Mouse (Mus musculus) cerebellum, adult 9-10 months (tissue): Measurements from ENCODE around the gene Lage3.
"Not testable (repeated sequence)": the region's sequence is repeated elsewhere in the genome, so short reads cannot be mapped to it uniquely, and the experiment has no call there.

Experiments
- DNase-seq: peaks from one replicate; pipeline ENCODE4 v3.0.0; 2022

Gene Lage3

DNA sequence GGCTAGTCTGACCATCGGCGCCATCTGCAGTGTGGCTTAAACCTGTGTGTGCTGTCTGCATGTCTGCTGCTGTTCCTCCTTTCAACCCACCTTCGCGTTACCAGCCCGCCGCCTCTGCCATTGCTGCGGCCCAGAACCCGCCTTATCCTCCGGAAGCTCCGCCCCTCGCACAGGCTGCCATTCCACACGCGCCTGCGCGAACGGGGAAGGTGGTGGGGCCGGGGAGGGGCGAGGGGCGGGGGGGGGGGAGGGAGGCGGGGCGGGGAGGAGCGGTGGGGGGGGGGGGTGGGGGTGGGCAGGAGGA, at the start of gene Lage3:
Gene Lage3 (minus strand): TSS at position 152 of the 304 bp plus-strand sequence.
- peak; percentile 81 for DNase-seq

DNA sequence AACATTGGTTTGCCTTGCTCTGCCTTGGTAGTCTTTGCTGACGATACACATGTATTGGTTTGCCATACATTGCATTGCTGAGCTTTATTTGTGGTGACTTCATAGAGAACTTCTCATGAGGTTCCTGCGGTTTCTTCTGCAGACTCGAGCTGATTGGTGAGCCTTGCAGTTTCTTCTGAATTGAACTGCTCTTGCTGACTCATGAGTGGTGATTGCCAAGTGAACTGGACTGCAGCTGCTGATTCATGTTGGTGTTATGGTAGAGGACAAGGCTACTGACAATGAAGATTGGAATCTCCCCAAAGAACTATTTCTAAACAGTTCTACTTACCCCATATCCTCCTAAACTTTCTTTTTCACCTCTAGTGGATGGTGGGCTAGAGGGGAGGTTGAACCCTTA, 46.7 kb upstream of the Lage3 start:
- no peak for DNase-seq

GRCm38 (mm10) chrX:74392535-74393443, 39.4 kb upstream of the Lage3 start, which contains the start of the genes Fam3a and Ikbkg:
Gene Fam3a, minus strand, starts transcription at chrX:74393272.
Gene Ikbkg, plus strand, starts transcription at chrX:74393290.
- peak; percentile 82 for DNase-seq

DNA sequence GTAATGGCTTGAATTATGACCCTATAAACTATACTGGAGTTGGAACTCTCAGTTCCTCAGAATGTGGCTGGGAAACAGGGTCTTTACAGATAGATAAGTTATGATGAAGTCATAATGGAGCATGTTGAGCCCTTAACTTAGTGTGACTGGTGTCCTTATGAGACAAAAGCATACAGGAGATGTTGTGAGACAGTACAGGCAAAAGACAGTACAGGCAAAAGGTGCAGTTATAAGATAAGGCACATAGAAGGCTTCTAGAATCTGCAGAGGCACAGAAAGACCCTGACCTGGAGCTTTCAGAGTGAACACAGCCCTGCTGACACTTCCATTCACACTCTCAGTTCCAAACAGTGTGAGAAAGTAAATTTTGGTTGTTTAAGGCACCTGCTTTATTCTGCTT, 34.7 kb upstream of the Lage3 start:
- no peak for DNase-seq

- no peak for DNase-seq
Observed at GRCm38 (mm10) chrX:74384451-74384850, 31.0 kb upstream of the Lage3 start.

DNA sequence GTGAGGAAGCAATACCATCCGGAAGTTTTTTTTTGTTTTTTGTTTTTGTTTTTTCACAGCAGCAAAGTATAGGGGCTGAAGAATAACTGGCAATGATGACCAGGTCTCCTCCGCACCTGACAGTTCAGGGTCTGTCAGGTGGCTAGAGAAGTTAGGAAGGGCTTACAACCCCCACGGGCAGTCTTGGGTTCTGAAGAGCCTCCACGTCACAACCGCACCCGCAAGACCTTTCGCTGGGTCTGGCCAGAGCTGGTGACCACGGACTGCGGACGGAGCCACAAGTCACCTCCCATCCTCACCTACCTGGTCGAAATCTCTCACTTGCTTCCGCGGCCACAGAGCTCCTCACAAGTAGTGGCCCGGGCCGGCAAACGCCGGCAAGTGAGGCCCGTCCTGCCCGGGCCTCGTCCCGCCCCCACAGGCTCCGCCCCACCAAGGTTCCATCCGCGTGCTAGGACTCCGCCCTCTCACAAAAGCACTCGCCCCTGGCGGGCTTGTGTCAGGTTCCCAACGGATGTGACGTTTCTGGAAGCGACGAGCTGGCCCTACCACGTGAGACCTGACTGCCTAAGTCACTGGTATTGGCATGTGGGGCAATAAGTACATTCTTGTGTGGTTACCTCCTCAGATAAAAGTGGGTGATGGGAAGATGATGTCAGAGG, 19.6 kb upstream of the Lage3 start, which contains the start of the genes Ubl4a and Slc10a3:
Gene Ubl4a (minus strand): TSS at position 331 of the 662 bp plus-strand sequence.
Gene Slc10a3 (minus strand): TSS at position 462 of the 662 bp plus-strand sequence.
- peak; percentile 82 for DNase-seq

- peak; percentile 66 for DNase-seq
Observed at GRCm38 (mm10) chrX:74368209-74368909, 14.9 kb upstream of the Lage3 start.

- DNase-seq: no peak
Observed at GRCm38 (mm10) chrX:74367512-74367911, 14.1 kb upstream of the Lage3 start.

DNA sequence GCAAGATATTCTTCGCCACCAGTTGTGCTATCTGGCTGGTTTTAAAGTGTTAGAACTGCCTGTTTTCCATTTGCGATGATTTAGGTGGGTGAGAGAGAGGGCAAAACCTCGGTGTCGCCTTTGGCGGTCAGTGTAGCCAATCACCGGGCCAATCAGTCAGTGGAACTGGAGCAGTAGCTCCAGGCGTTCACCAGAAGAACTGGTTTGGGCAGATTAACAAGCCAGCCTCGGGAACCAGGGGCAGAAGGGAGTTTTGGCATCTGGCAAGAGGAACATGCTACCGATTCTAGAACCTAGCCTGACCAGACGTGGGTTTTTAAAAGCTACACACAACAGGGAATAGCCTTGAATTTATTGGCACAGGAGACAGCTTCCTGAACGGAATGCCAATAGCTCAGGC, 5.8 kb upstream of the Lage3 start:
- no peak for DNase-seq

- not testable (repeated sequence) for DNase-seq
Observed at GRCm38 (mm10) chrX:74357069-74357468, 3.7 kb upstream of the Lage3 start.

- no peak for DNase-seq
Observed at GRCm38 (mm10) chrX:74352645-74353466, 562 bp downstream of the Lage3 start.

- peak; percentile 43 for DNase-seq
Observed at GRCm38 (mm10) chrX:74330166-74330930, 23.1 kb downstream of the Lage3 start.

DNA sequence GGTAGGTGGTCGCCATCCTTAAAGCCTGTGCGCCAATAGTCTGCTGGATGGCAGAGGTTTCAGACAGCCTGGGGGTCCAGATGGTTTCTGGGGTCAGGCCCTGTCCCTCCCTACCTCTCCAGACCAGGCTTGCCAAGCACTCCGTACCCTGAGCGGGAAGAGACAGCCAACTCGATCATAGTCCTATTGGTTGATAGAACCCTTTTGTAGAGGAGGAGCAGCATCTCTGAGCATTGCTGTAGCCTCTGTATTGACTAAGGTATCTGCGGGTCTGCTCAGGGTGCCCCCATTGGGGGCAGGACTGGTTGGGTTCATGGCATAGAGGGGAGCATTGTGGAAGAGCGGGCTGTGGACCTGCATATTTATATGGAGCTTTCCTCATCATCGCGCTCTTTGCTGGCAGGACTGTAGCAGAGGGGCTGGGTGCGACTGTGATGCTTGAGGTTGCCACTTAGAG, 24.2 kb downstream of the Lage3 start:
- DNase-seq: no peak

GRCm38 (mm10) chrX:74328725-74329161, 24.7 kb downstream of the Lage3 start, which contains the start of gene Plxna3:
Gene Plxna3, plus strand, starts transcription at chrX:74329066.
- DNase-seq: peak; percentile 66

GRCm38 (mm10) chrX:74312540-74313464, 40.6 kb downstream of the Lage3 start, which contains the start of gene Fam50a:
Gene Fam50a, plus strand, starts transcription at chrX:74313033.
- peak; percentile 84 for DNase-seq

DNA sequence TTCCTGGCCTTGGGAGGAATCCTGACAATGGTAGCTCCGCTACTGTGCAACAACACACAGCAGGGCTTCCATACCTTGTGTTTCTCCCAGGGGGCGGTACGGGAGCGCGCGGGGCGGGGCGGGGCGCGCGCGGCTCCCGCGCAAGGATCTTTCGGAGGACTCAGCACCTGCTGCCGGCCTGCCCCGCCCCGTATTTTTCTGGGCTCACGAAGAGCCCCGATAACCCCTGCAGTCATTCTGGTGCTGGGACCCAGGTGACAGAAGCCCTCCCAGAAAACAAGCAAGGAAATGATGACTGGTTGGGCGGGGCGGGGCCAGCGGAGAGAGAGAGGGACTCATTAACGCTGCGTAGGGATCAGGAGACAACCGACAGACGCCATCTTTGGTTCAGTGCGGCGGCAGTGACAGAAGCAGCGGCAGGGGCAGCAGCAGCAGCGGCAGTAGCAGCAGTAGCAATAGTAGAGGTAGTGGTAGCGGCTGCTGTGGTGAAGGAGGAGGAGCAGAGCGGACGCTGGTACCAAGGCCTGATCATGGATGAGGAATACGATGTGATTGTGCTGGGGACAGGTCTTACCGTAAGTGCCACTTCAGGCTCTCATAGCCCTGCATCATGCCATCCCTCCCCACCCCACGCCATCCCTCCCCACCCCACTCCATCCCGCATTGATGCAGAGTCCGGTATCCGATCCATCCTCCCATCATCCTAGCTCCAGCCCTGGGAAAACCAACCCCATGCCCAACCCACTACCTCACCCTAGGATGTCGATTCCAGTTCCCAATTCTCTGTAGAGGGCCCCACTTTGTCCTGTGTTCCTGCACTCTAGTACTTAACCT, 48.3 kb downstream of the Lage3 start, which contains the start of gene Gdi1:
Gene Gdi1 (plus strand): TSS at position 132 of the 834 bp plus-strand sequence.
- peak; percentile 76 for DNase-seq
